In genomic region chr7:6776314-6777059, GRCm38 (mm10) we compare ENCODE assay signal across 8 mouse cellular contexts. TPM values are rescaled to one million over a fixed set of nuclear protein-coding genes. Genes with fewer than 3 reads are reported as not detected.
DNase-seq lines count a peak whose midpoint lies in the region; ATAC-seq lines count a peak whose summit lies in the region.

No protein-coding gene starts in this region.

- DNase-seq in heart, postnatal 36 days = no peak
- peak; percentile 44 to 56 for DNase-seq in cerebellum, adult 18-20 months
- no peak for DNase-seq in gastrocnemius, postnatal 25 days
- no peak for DNase-seq in urinary bladder, postnatal 25 days (ENCODE audit: low spot score)
- DNase-seq in kidney, adult 11 months = no peak

- H3K27me3 ChIP-seq in heart, embryonic 14.5 days (ENCODE audit: control insufficient read depth, insufficient read depth, low read length) = no peaks in the 10 kb centered on the region
- no peaks in the 10 kb centered on the region for H3K27me3 ChIP-seq in hindbrain, embryonic 16.5 days (replicated peaks; ENCODE audit: control insufficient read depth, insufficient read depth, low read length)
- no peaks in the 10 kb centered on the region for H3K27me3 ChIP-seq in limb, embryonic 13.5 days

- peak overlapping the region; percentile 84 to 92 for H3K27ac ChIP-seq in heart, embryonic 14.5 days (replicated peaks in 1 of 2; ENCODE audit: control insufficient read depth in 1 of 2, insufficient read depth in 1 of 2, low read depth in 2 of 2, low read length in 2 of 2)
- peak overlapping the region; percentile 19 for H3K27ac ChIP-seq in hindbrain, embryonic 16.5 days (ENCODE audit: low read depth, low read length)
- H3K27ac ChIP-seq in limb, embryonic 13.5 days = peak overlapping the region; percentile 76

- WGBS in heart, embryonic 14.5 days = 83% methylated on average over 10 of the region's 10 CpGs
- WGBS in hindbrain, embryonic 16.5 days = 85% methylated on average over 10 of the region's 10 CpGs
- WGBS in limb, embryonic 13.5 days = 74% methylated on average over 10 of the region's 10 CpGs

- peak overlapping the region; percentile 49; the same call in 1 of the 2 replicates for H3K9ac ChIP-seq in heart, embryonic 14.5 days (ENCODE audit: low read length)
- no peak overlapping the region for H3K9ac ChIP-seq in hindbrain, embryonic 16.5 days (ENCODE audit: low read depth, low read length)
- H3K9ac ChIP-seq in limb, embryonic 13.5 days = no peak overlapping the region

- no peak for ATAC-seq in heart, embryonic 14.5 days (ENCODE audit: insufficient number of reproducible peaks, insufficient read depth, low FRiP score, low read depth)
- 0 out of 2 replicates have a peak, but pooled peaks have one; percentile 18 for ATAC-seq in hindbrain, embryonic 16.5 days
- ATAC-seq in limb, embryonic 13.5 days (ENCODE audit: low FRiP score, low read depth) = no peak

- no peaks in the 10 kb centered on the region for H3K36me3 ChIP-seq in heart, embryonic 14.5 days (ENCODE audit: control insufficient read depth, insufficient read depth, low read length)
- no peaks in the 10 kb centered on the region for H3K36me3 ChIP-seq in hindbrain, embryonic 16.5 days (ENCODE audit: control insufficient read depth, insufficient read depth, low read length)
- H3K36me3 ChIP-seq in limb, embryonic 13.5 days = no peaks in the 10 kb centered on the region

- no peak overlapping the region for H3K4me3 ChIP-seq in heart, embryonic 14.5 days (ENCODE audit: control insufficient read depth in 1 of 2, insufficient read depth in 1 of 2, low read depth in 1 of 2, low read length in 2 of 2)
- no peak overlapping the region for H3K4me3 ChIP-seq in hindbrain, embryonic 16.5 days (ENCODE audit: low read length)
- H3K4me3 ChIP-seq in limb, embryonic 13.5 days = no peak overlapping the region

- intact Hi-C loops in heart, postnatal 36 days (cut with DNase I) = no loop called here

- no peaks in the 10 kb centered on the region for H3K9me3 ChIP-seq in heart, embryonic 14.5 days (ENCODE audit: control insufficient read depth, low read length)
- no peaks in the 10 kb centered on the region for H3K9me3 ChIP-seq in hindbrain, embryonic 16.5 days (ENCODE audit: control insufficient read depth, low read length)
- H3K9me3 ChIP-seq in limb, embryonic 13.5 days = no peaks in the 10 kb centered on the region

- H3K4me2 ChIP-seq in heart, embryonic 14.5 days (ENCODE audit: low read length) = peak overlapping the region; percentile 48; the same call in 1 of the 2 replicates
- no peak overlapping the region for H3K4me2 ChIP-seq in hindbrain, embryonic 16.5 days (ENCODE audit: low read length)
- H3K4me2 ChIP-seq in limb, embryonic 13.5 days (replicated peaks) = no peak overlapping the region

- H3K4me1 ChIP-seq in heart, embryonic 14.5 days (ENCODE audit: control insufficient read depth in 2 of 2, insufficient read depth in 2 of 2, low read length in 2 of 2) = peaks cover 22 to 36% of the 10 kb centered on the region in 2 experiments
- H3K4me1 ChIP-seq in hindbrain, embryonic 16.5 days (ENCODE audit: control insufficient read depth, insufficient read depth, low read depth, low read length) = peaks cover 9% of the 10 kb centered on the region
- H3K4me1 ChIP-seq in limb, embryonic 13.5 days = peaks cover 30% of the 10 kb centered on the region

RNA-seq across cellular contexts. Expression of gene Usp29, which starts 46.1 kb away (rescaled TPM):
- 7.7 and 8.7 TPM in 2 replicates for polyA plus RNA-seq in heart, embryonic 14.5 days (2014; fragmentation: Nextera tagmentation; extraction: Ambion mirVana)
- under 1 TPM; 0.08 to 0.17 TPM for total RNA-seq in heart, postnatal 36 days (2021)
- polyA plus RNA-seq in hindbrain, embryonic 16.5 days (2015; fragmentation: Nextera tagmentation; extraction: Ambion mirVana) = 26.8 and 31.3 TPM in 2 replicates
- polyA plus RNA-seq in limb, embryonic 13.5 days (2015; fragmentation: Nextera tagmentation; extraction: Ambion mirVana) = 13.4 and 14.9 TPM in 2 replicates
- total RNA-seq in gastrocnemius, postnatal 25 days (2021) = 1 to 10 TPM in 1 of 2 experiments, under 1 TPM in 1; 0.56 to 1.5 TPM

RNA-seq across cellular contexts. Expression of gene Peg3, which starts 46.3 kb away (rescaled TPM):
- 119 and 120 TPM in 2 replicates for polyA plus RNA-seq in heart, embryonic 14.5 days (2014; fragmentation: Nextera tagmentation; extraction: Ambion mirVana)
- 10 to 100 TPM in 1 of 2 experiments, 1 to 10 TPM in 1; 7.6 to 11.3 TPM for total RNA-seq in heart, postnatal 36 days (2021)
- polyA plus RNA-seq in hindbrain, embryonic 16.5 days (2015; fragmentation: Nextera tagmentation; extraction: Ambion mirVana) = 97.5 and 111 TPM in 2 replicates
- 230 and 252 TPM in 2 replicates for polyA plus RNA-seq in limb, embryonic 13.5 days (2015; fragmentation: Nextera tagmentation; extraction: Ambion mirVana)
- total RNA-seq in gastrocnemius, postnatal 25 days (2021) = 10 to 100 TPM; 22.2 to 34.2 TPM

Comparison
In these comparisons a context has a peak if more than half of its experiments do, and no peak if none do; other contexts are left out.
1. H3K27ac ChIP-seq: peak in every context shown above with its lines; median percentile 88 in heart, embryonic 14.5 days; 76 in limb, embryonic 13.5 days; 19 in hindbrain, embryonic 16.5 days.
2. DNase-seq: peak in cerebellum, adult 18-20 months (2 of 2); none in heart, postnatal 36 days (0 of 2), gastrocnemius, postnatal 25 days (single experiment), urinary bladder, postnatal 25 days (single experiment) and kidney, adult 11 months (single experiment).